Mouse (Mus musculus): ENCODE data around the gene Olfr91. TPM values are rescaled to one million over a fixed set of nuclear protein-coding genes. Genes with fewer than 3 reads are reported as not detected.

Gene Olfr91
- polyA plus RNA-seq, 1 experiment from 2014 or later, result not detected

Other genes starting within 250 kb of the Olfr91 start
- gene Trim15, start 231.1 kb downstream of the Olfr91 start, polyA plus RNA-seq (2016; fragmentation: Nextera tagmentation; extraction: Ambion mirVana), result 0.14 and 0.24 TPM in 2 replicates
- gene Trim10, start 228.7 kb downstream of the Olfr91 start, polyA plus RNA-seq (2016; fragmentation: Nextera tagmentation; extraction: Ambion mirVana), result 4.7 and 7.1 TPM in 2 replicates
- not detected in 2 replicates for gene Trim40, start 208.2 kb downstream of the Olfr91 start, polyA plus RNA-seq (2016; fragmentation: Nextera tagmentation; extraction: Ambion mirVana)
- gene Trim31, start 200.2 kb downstream of the Olfr91 start, polyA plus RNA-seq (2016; fragmentation: Nextera tagmentation; extraction: Ambion mirVana), result not detected in 2 replicates
- gene Rnf39, start 155.4 kb downstream of the Olfr91 start, polyA plus RNA-seq (2016; fragmentation: Nextera tagmentation; extraction: Ambion mirVana), result 0.47 TPM in 1 of 2 replicates, not detected in the other
- gene Ppp1r11, start 146.5 kb downstream of the Olfr91 start, polyA plus RNA-seq (2016; fragmentation: Nextera tagmentation; extraction: Ambion mirVana), result 136 and 146 TPM in 2 replicates
- 79.5 and 86.7 TPM in 2 replicates for gene Znrd1, start 139.7 kb downstream of the Olfr91 start, polyA plus RNA-seq (2016; fragmentation: Nextera tagmentation; extraction: Ambion mirVana)
- gene Znrd1as, start 139.7 kb downstream of the Olfr91 start, polyA plus RNA-seq (2016; fragmentation: Nextera tagmentation; extraction: Ambion mirVana), result 7.1 and 7.7 TPM in 2 replicates
- gene 2410137M14Rik, start 117.0 kb downstream of the Olfr91 start, polyA plus RNA-seq (2016; fragmentation: Nextera tagmentation; extraction: Ambion mirVana), result not detected in 2 replicates
- 1.3 and 1.6 TPM in 2 replicates for gene H2-M5, start 108.7 kb downstream of the Olfr91 start, polyA plus RNA-seq (2016; fragmentation: Nextera tagmentation; extraction: Ambion mirVana)
- 193 and 197 TPM in 2 replicates for gene Zfp57, start 97.1 kb downstream of the Olfr91 start, polyA plus RNA-seq (2016; fragmentation: Nextera tagmentation; extraction: Ambion mirVana)
- gene Mog, start 74.9 kb downstream of the Olfr91 start, polyA plus RNA-seq (2016; fragmentation: Nextera tagmentation; extraction: Ambion mirVana), result 1.1 and 1.2 TPM in 2 replicates
- gene Gabbr1, start 52.3 kb downstream of the Olfr91 start, polyA plus RNA-seq (2016; fragmentation: Nextera tagmentation; extraction: Ambion mirVana), result 31.7 and 32.6 TPM in 2 replicates
- gene Olfr90, start 9.8 kb downstream of the Olfr91 start, polyA plus RNA-seq (2016; fragmentation: Nextera tagmentation; extraction: Ambion mirVana), result 0.06 and 0.15 TPM in 2 replicates
- not detected in 2 replicates for gene Olfr92, start 21.8 kb upstream of the Olfr91 start, polyA plus RNA-seq (2016; fragmentation: Nextera tagmentation; extraction: Ambion mirVana)
- gene Olfr93, start 63.2 kb upstream of the Olfr91 start, polyA plus RNA-seq (2016; fragmentation: Nextera tagmentation; extraction: Ambion mirVana), result not detected in 2 replicates
- gene Ubd, start 95.6 kb upstream of the Olfr91 start, polyA plus RNA-seq (2016; fragmentation: Nextera tagmentation; extraction: Ambion mirVana), result not detected in 2 replicates
- gene Olfr94, start 102.7 kb upstream of the Olfr91 start, polyA plus RNA-seq (2016; fragmentation: Nextera tagmentation; extraction: Ambion mirVana), result not detected in 2 replicates
- 0.06 TPM in 1 of 2 replicates, not detected in the other for gene Olfr95, start 114.8 kb upstream of the Olfr91 start, polyA plus RNA-seq (2016; fragmentation: Nextera tagmentation; extraction: Ambion mirVana)
- not detected in 2 replicates for gene Olfr96, start 121.9 kb upstream of the Olfr91 start, polyA plus RNA-seq (2016; fragmentation: Nextera tagmentation; extraction: Ambion mirVana)
- gene Olfr97, start 139.1 kb upstream of the Olfr91 start, polyA plus RNA-seq (2016; fragmentation: Nextera tagmentation; extraction: Ambion mirVana), result not detected in 2 replicates
- gene Olfr98, start 165.5 kb upstream of the Olfr91 start, polyA plus RNA-seq (2016; fragmentation: Nextera tagmentation; extraction: Ambion mirVana), result not detected in 2 replicates
- gene H2-M3, start 171.9 kb upstream of the Olfr91 start, polyA plus RNA-seq (2016; fragmentation: Nextera tagmentation; extraction: Ambion mirVana), result 1.00 and 1.5 TPM in 2 replicates
- not detected in 2 replicates for gene Olfr99, start 185.2 kb upstream of the Olfr91 start, polyA plus RNA-seq (2016; fragmentation: Nextera tagmentation; extraction: Ambion mirVana)
- not detected in 2 replicates for gene Olfr101, start 206.0 kb upstream of the Olfr91 start, polyA plus RNA-seq (2016; fragmentation: Nextera tagmentation; extraction: Ambion mirVana)
- not detected in 2 replicates for gene Olfr102, start 218.8 kb upstream of the Olfr91 start, polyA plus RNA-seq (2016; fragmentation: Nextera tagmentation; extraction: Ambion mirVana)
- not detected in 2 replicates for gene Olfr103, start 241.4 kb upstream of the Olfr91 start, polyA plus RNA-seq (2016; fragmentation: Nextera tagmentation; extraction: Ambion mirVana)

Measured in forebrain, embryonic 12.5 days (tissue).